ENCODE assay signal across 27 mouse cellular contexts in genomic region chr6:94598421-94598820, GRCm38 (mm10).
DNase-seq lines count a peak whose midpoint lies in the region; ATAC-seq and TF ChIP-seq lines count a peak whose summit lies in the region.
"Had no signal": no experiment of that assay in that cellular context is flagged by ENCODE, and none has a peak within 500 bp of the region (broad histone marks: within the 10 kb centered on the region; RNA-seq: fewer than 3 reads in every experiment).

No protein-coding gene starts in this region.

- WGBS in hindbrain, embryonic 13.5 days = 76% methylated on average over 12 of the region's 12 CpGs
- WGBS in hindbrain, embryonic 10.5 days = 86% methylated on average over 12 of the region's 12 CpGs
- 71% methylated on average over 12 of the region's 12 CpGs for WGBS in limb, embryonic 14.5 days

- no peaks in the 10 kb centered on the region for H3K9me3 ChIP-seq in hindbrain, embryonic 13.5 days
- H3K9me3 ChIP-seq in hindbrain, embryonic 10.5 days = no peaks in the 10 kb centered on the region
- no peaks in the 10 kb centered on the region for H3K9me3 ChIP-seq in limb, embryonic 14.5 days (ENCODE audit: control insufficient read depth, low read length)
- H3K9me3 ChIP-seq: forebrain, embryonic 15.5 days; limb, embryonic 12.5 days; liver, embryonic 15.5 days; midbrain, embryonic 15.5 days; neural tube, embryonic 13.5 days had no signal

- no peak overlapping the region for H3K9ac ChIP-seq in hindbrain, embryonic 13.5 days
- H3K9ac ChIP-seq in limb, embryonic 14.5 days (ENCODE audit: low read depth, low read length, severe bottlenecking) = no peak overlapping the region
- H3K9ac ChIP-seq: forebrain, embryonic 15.5 days; limb, embryonic 12.5 days; liver, embryonic 15.5 days; lung, embryonic 14.5 days; midbrain, embryonic 15.5 days; neural tube, embryonic 13.5 days had no signal

- no peaks in the 10 kb centered on the region for H3K27me3 ChIP-seq in hindbrain, embryonic 13.5 days
- H3K27me3 ChIP-seq in hindbrain, embryonic 10.5 days (ENCODE audit: insufficient read depth, poor library complexity, severe bottlenecking) = no peaks in the 10 kb centered on the region
- H3K27me3 ChIP-seq in limb, embryonic 14.5 days (ENCODE audit: control insufficient read depth, insufficient read depth, low read length) = no peaks in the 10 kb centered on the region
- H3K27me3 ChIP-seq: forebrain, embryonic 15.5 days; limb, embryonic 12.5 days; liver, embryonic 15.5 days; midbrain, embryonic 15.5 days; neural tube, embryonic 13.5 days had no signal

- peak overlapping the region; percentile 35; the same call in 1 of the 2 replicates for H3K27ac ChIP-seq in hindbrain, embryonic 13.5 days
- H3K27ac ChIP-seq in hindbrain, embryonic 10.5 days = no peak overlapping the region
- H3K27ac ChIP-seq in limb, embryonic 14.5 days (replicated peaks; ENCODE audit: low read depth, low read length) = no peak overlapping the region
- H3K27ac ChIP-seq: forebrain, embryonic 15.5 days; limb, embryonic 12.5 days; liver, embryonic 15.5 days; midbrain, embryonic 15.5 days; neural tube, embryonic 13.5 days had no signal

- DNase-seq in gastrocnemius, postnatal 25 days = peak; percentile 44
- DNase-seq in gastrocnemius, postnatal 36 days = no peak
- no peak for DNase-seq in hindbrain, embryonic 10.5 days (ENCODE audit: low spot score)
- peak; percentile 15 for DNase-seq in ZHBTc4 (ENCODE audit: low read depth, low spot score)
- peak; percentile 44 for DNase-seq in limb, embryonic 14.5 days (ENCODE audit: low spot score)
- DNase-seq in adrenal gland, postnatal 10 days = no peak
- DNase-seq: adrenal gland, adult 2 months; cerebellum, adult 8-10 months; cerebellum, postnatal 25 days; gastrocnemius, postnatal 10 days; heart, postnatal 14 days; kidney, adult 9 months; kidney, postnatal 14 days; layer of hippocampus, adult 9-11 months; lung, embryonic 14.5 days; lung, postnatal 14 days; right cerebral cortex, postnatal 4 days; thymus, adult 2 months; thymus, postnatal 36 days had no signal

- H3K36me3 ChIP-seq in hindbrain, embryonic 13.5 days = peaks cover 5% of the 10 kb centered on the region; the same call in 1 of the 2 replicates
- H3K36me3 ChIP-seq in hindbrain, embryonic 10.5 days = peaks cover 41% of the 10 kb centered on the region
- peaks cover 20% of the 10 kb centered on the region for H3K36me3 ChIP-seq in limb, embryonic 14.5 days (ENCODE audit: control insufficient read depth, insufficient read depth, low read length)
- H3K36me3 ChIP-seq: forebrain, embryonic 15.5 days; liver, embryonic 15.5 days; midbrain, embryonic 15.5 days had no signal

- TF ChIP-seq POLR2A in limb, embryonic 14.5 days (IDR thresholded peaks at IDR 0.05; ENCODE audit: borderline replicate concordance, extremely low read depth, insufficient read depth, insufficient read length) = no peak

- no peak for ATAC-seq in hindbrain, embryonic 13.5 days (ENCODE audit: low FRiP score)
- peak; percentile 66 for ATAC-seq in limb, embryonic 14.5 days (ENCODE audit: low FRiP score, low read depth)
- ATAC-seq: CD4-positive, CD25-positive, alpha-beta regulatory T cell, adult 4 months; forebrain, embryonic 15.5 days; intestine, postnatal 0 days; midbrain, embryonic 15.5 days had no signal

- peaks cover 24% of the 10 kb centered on the region for H3K4me1 ChIP-seq in hindbrain, embryonic 13.5 days (replicated peaks)
- peaks cover 40% of the 10 kb centered on the region for H3K4me1 ChIP-seq in hindbrain, embryonic 10.5 days (replicated peaks)
- H3K4me1 ChIP-seq in limb, embryonic 14.5 days (ENCODE audit: control insufficient read depth, insufficient read depth, low read length) = peaks cover 29% of the 10 kb centered on the region
- H3K4me1 ChIP-seq: liver, embryonic 15.5 days had no signal

- no peak overlapping the region for H3K4me2 ChIP-seq in hindbrain, embryonic 13.5 days
- H3K4me2 ChIP-seq in limb, embryonic 14.5 days (replicated peaks; ENCODE audit: low read depth, low read length, severe bottlenecking) = no peak overlapping the region
- H3K4me2 ChIP-seq: forebrain, embryonic 15.5 days; limb, embryonic 12.5 days; liver, embryonic 15.5 days; lung, embryonic 14.5 days; midbrain, embryonic 15.5 days; neural tube, embryonic 13.5 days had no signal

- intact Hi-C loops in gastrocnemius, postnatal 36 days (cut with DNase I) = loop anchor here (5.0 kb wide), 1 partner anchor 51 kb away; no protein-coding TSS in a partner anchor

- H3K4me3 ChIP-seq in hindbrain, embryonic 13.5 days = no peak overlapping the region
- no peak overlapping the region for H3K4me3 ChIP-seq in hindbrain, embryonic 10.5 days
- no peak overlapping the region for H3K4me3 ChIP-seq in limb, embryonic 14.5 days (replicated peaks; ENCODE audit: low read length)
- H3K4me3 ChIP-seq: forebrain, embryonic 15.5 days; limb, embryonic 12.5 days; liver, embryonic 15.5 days; midbrain, embryonic 15.5 days; neural tube, embryonic 13.5 days had no signal

Comparison
In these comparisons a context has a peak if more than half of its experiments do, and no peak if none do; other contexts are left out.
1. DNase-seq: peak in gastrocnemius, postnatal 25 days (single experiment), ZHBTc4 (single experiment) and limb, embryonic 14.5 days (single experiment); none in gastrocnemius, postnatal 36 days (0 of 2), hindbrain, embryonic 10.5 days (single experiment) and adrenal gland, postnatal 10 days (single experiment).